In the genomic region with DNA sequence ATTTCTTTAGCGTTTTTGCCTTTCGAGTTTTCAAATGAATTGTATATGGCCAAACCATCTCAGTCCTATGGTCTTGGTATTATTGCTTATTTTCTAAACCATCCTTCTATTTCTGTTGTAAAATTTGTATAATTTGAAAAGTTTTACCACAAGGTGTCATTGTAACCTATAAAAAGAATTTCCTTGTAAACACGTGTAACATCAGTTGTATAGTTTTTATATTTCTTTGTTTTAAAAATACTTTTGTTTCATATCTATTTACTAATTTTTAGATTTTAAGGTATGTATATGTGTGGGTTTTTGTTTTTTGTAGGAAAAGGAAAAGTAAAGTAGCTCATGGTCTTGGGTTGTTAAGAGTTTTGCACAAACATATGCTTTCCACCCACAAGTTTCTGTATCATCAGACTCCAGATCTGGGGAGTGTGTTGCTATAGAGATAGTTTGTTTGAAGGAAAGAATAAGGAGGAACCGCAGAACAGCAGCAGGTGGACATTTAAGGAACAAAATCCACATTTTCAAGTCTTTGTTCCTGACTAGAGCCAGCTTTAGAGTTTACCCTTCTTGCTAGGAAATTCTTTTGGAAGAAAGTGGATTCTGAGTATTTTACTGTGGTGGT, we compare ENCODE assay signal across 24 mouse cellular contexts. TPM values are rescaled to one million over a fixed set of nuclear protein-coding genes. Genes with fewer than 3 reads are reported as not detected.
DNase-seq lines count a peak whose midpoint lies in the region; ATAC-seq and TF ChIP-seq lines count a peak whose summit lies in the region.
"Had no signal": no experiment of that assay in that cellular context is flagged by ENCODE, and none has a peak within 500 bp of the region (broad histone marks: within the 10 kb centered on the region; RNA-seq: fewer than 3 reads in every experiment).

No protein-coding gene starts in this region.

- peak; percentile 26; the same call in 1 of the 2 replicates for TF ChIP-seq RAD21 in CH12.LX (IDR thresholded peaks at IDR 0.05; ENCODE audit: low read depth, low read length)

- 69% methylated on average over 4 of the region's 4 CpGs for WGBS in kidney, adult 2 months
- WGBS in thymus, adult 2 months: 56% methylated on average over 4 of the region's 4 CpGs

- H3K9ac ChIP-seq in CH12.LX (ENCODE audit: insufficient read depth, low read depth): no peak overlapping the region
- H3K9ac ChIP-seq: embryonic facial prominence, embryonic 12.5 days; midbrain, embryonic 13.5 days; neural tube, embryonic 15.5 days had no signal

- DNase-seq in layer of hippocampus, adult 2 months (ENCODE audit: low spot score in 2 of 2): peak in 1 of 2 experiments; percentile 42
- DNase-seq in layer of hippocampus, postnatal 10 days (ENCODE audit: low spot score in 2 of 2): no peak
- DNase-seq in 3T3-L1 (ENCODE audit: low read depth, low spot score) (peak; percentile 22), CH12.LX (ENCODE audit: extremely low read depth) (no peak)
- no peak for DNase-seq in kidney, adult 2 months
- DNase-seq in natural killer cell, adult 2 months (ENCODE audit: low spot score in 2 of 2): no peak
- no peak for DNase-seq in thymus, adult 2 months
- DNase-seq: cerebellum, adult 9-10 months; heart, postnatal 10 days; kidney, adult 9 months; lung, adult 2 months; lung, postnatal 4 days; right cerebral cortex, postnatal 25 days; thymus, postnatal 25 days had no signal

- 0 out of 2 replicates have a peak, but pooled peaks have one; percentile 39 for ATAC-seq in common myeloid progenitor, adult 5-6 weeks (replicated peaks; ENCODE audit: low read depth, poor library complexity, severe bottlenecking)
- ATAC-seq: forebrain, embryonic 14.5 days; midbrain, embryonic 13.5 days had no signal

- no peak overlapping the region for H3K4me2 ChIP-seq in CH12.LX (ENCODE audit: insufficient read depth, low read depth, poor library complexity, severe bottlenecking)
- H3K4me2 ChIP-seq: embryonic facial prominence, embryonic 12.5 days; heart, embryonic 11.5 days; midbrain, embryonic 13.5 days; neural tube, embryonic 15.5 days had no signal

- peaks cover 8% of the 10 kb centered on the region for H3K9me3 ChIP-seq in CH12.LX (replicated peaks; ENCODE audit: low read length)
- H3K9me3 ChIP-seq: embryonic facial prominence, embryonic 12.5 days; limb, embryonic 10.5 days; midbrain, embryonic 13.5 days; neural tube, embryonic 15.5 days had no signal

- no peak overlapping the region for H3K27ac ChIP-seq in layer of hippocampus, adult 2 months
- no peak overlapping the region for H3K27ac ChIP-seq in CH12.LX (ENCODE audit: insufficient read depth, low read depth)
- H3K27ac ChIP-seq in kidney, adult 2 months (ENCODE audit: insufficient read depth, low read depth, low read length): no peak overlapping the region
- no peak overlapping the region for H3K27ac ChIP-seq in thymus, adult 2 months (ENCODE audit: control insufficient read depth, insufficient read depth, low read length)
- H3K27ac ChIP-seq: embryonic facial prominence, embryonic 12.5 days; left cerebral cortex, adult 2 months; limb, embryonic 10.5 days; midbrain, embryonic 13.5 days; neural tube, embryonic 15.5 days had no signal

- in situ Hi-C loops in CH12.LX (cut with MboI; ENCODE audit: low pct_ligation_motif_present, low pct_unique_long_range_greater_than_20kb, low sequenced_read_pairs): no loop called here

- TF ChIP-seq CTCF in layer of hippocampus, adult 2 months (conservative IDR thresholded peaks at IDR 0.05): peak; percentile 56
- TF ChIP-seq CTCF in CH12.LX (conservative IDR thresholded peaks at IDR 0.05 in 1 of 2, IDR thresholded peaks at IDR 0.05 in 1 of 2; ENCODE audit: low read depth in 2 of 2, low read length in 2 of 2): peak in 1 of 2 experiments; percentile 7; a peak in 1 of 4 replicates
- no peak for TF ChIP-seq CTCF in kidney, adult 2 months (conservative IDR thresholded peaks at IDR 0.05; ENCODE audit: insufficient read depth, insufficient read length, low read depth, low read length)
- TF ChIP-seq CTCF in thymus, adult 2 months (IDR thresholded peaks at IDR 0.05; ENCODE audit: borderline replicate concordance, control insufficient read depth, extremely low read depth, insufficient read depth, low read length, poor library complexity): no peak

- dilution Hi-C loops in CH12.LX (cut with MboI; ENCODE audit: extremely low pct_ligation_motif_present, extremely low pct_unique_long_range_greater_than_20kb, low sequenced_read_pairs): no loop called here

- H3K79me2 ChIP-seq in CH12.LX (replicated peaks; ENCODE audit: control insufficient read depth, extremely low read depth, insufficient read depth, poor library complexity, severe bottlenecking): peaks cover 7% of the 10 kb centered on the region; the same call in 1 of the 2 replicates

- no peak overlapping the region for H3K4me3 ChIP-seq in layer of hippocampus, adult 2 months
- no peak overlapping the region for H3K4me3 ChIP-seq in CH12.LX (replicated peaks in 1 of 3; ENCODE audit: low read depth in 2 of 3, low read length in 2 of 3, poor library complexity in 1 of 3)
- H3K4me3 ChIP-seq in kidney, adult 2 months (ENCODE audit: insufficient read depth, low read depth, low read length): no peak overlapping the region
- no peak overlapping the region for H3K4me3 ChIP-seq in thymus, adult 2 months (ENCODE audit: control insufficient read depth, insufficient read depth, low read length)
- H3K4me3 ChIP-seq: embryonic facial prominence, embryonic 12.5 days; erythroblast, embryonic 14.5 days; left cerebral cortex, adult 2 months; limb, embryonic 10.5 days; midbrain, embryonic 13.5 days; myocyte; neural tube, embryonic 15.5 days had no signal

- peaks cover 0 to 11% of the 10 kb centered on the region in 2 experiments for H3K36me3 ChIP-seq in CH12.LX (replicated peaks in 1 of 2; ENCODE audit: control insufficient read depth in 1 of 2, insufficient read depth in 1 of 2, low read length in 1 of 2)
- H3K36me3 ChIP-seq in kidney, adult 2 months (ENCODE audit: control insufficient read depth, insufficient read depth, low read length): no peaks in the 10 kb centered on the region
- H3K36me3 ChIP-seq in thymus, adult 2 months (ENCODE audit: control insufficient read depth, insufficient read depth, low read length): no peaks in the 10 kb centered on the region
- H3K36me3 ChIP-seq: embryonic facial prominence, embryonic 12.5 days; midbrain, embryonic 13.5 days; neural tube, embryonic 15.5 days had no signal

- H3K4me1 ChIP-seq in CH12.LX (ENCODE audit: control insufficient read depth in 1 of 2, insufficient read depth in 2 of 2): peaks cover 0 to 24% of the 10 kb centered on the region in 2 experiments; a peak in 2 of 4 replicates
- H3K4me1 ChIP-seq in kidney, adult 2 months (ENCODE audit: control insufficient read depth, insufficient read depth, low read length): 0 out of 2 replicates have a peak, but pooled peaks cover 3% of the 10 kb centered on the region
- H3K4me1 ChIP-seq in thymus, adult 2 months (replicated peaks; ENCODE audit: control insufficient read depth, insufficient read depth, low read length): no peaks in the 10 kb centered on the region
- H3K4me1 ChIP-seq: limb, embryonic 10.5 days had no signal

- no peak for TF ChIP-seq POLR2A in CH12.LX (IDR thresholded peaks at IDR 0.05; ENCODE audit: low read depth, low read length)
- TF ChIP-seq POLR2A in kidney, adult 2 months (IDR thresholded peaks at IDR 0.05; ENCODE audit: low read depth, low read length): no peak
- no peak for TF ChIP-seq POLR2A in thymus, adult 2 months (IDR thresholded peaks at IDR 0.05; ENCODE audit: control insufficient read depth, extremely low read depth, insufficient read depth, low read length, poor library complexity)

- no peaks in the 10 kb centered on the region for H3K27me3 ChIP-seq in CH12.LX (replicated peaks)
- no peaks in the 10 kb centered on the region for H3K27me3 ChIP-seq in kidney, adult 2 months (replicated peaks; ENCODE audit: control insufficient read depth, insufficient read depth, low read length)
- no peaks in the 10 kb centered on the region for H3K27me3 ChIP-seq in thymus, adult 2 months (ENCODE audit: control insufficient read depth, insufficient read depth, low read length)
- H3K27me3 ChIP-seq: embryonic facial prominence, embryonic 12.5 days; midbrain, embryonic 13.5 days; neural tube, embryonic 15.5 days had no signal

- no peak for TF ChIP-seq EP300 in CH12.LX (IDR thresholded peaks at IDR 0.05; ENCODE audit: low read length)

TF ChIP-seq in CH12.LX, 34 proteins besides CTCF, POLR2A, EP300 and RAD21:
- TF ChIP-seq USF2 (conservative IDR thresholded peaks at IDR 0.05; ENCODE audit: low read depth, low read length) (no peak), CHD1 (IDR thresholded peaks at IDR 0.05; ENCODE audit: low read depth, low read length) (no peak), ETS1 (conservative IDR thresholded peaks at IDR 0.05; ENCODE audit: low read depth, low read length) (no peak), MYC (IDR thresholded peaks at IDR 0.05; ENCODE audit: low read depth, low read length) (no peak), GABPA (IDR thresholded peaks at IDR 0.05; ENCODE audit: insufficient replicate concordance, low read depth, low read length) (no peak), MXI1 (IDR thresholded peaks at IDR 0.05; ENCODE audit: low read depth, low read length) (no peak), ZKSCAN1 (IDR thresholded peaks at IDR 0.05; ENCODE audit: borderline replicate concordance, low read depth, low read length) (no peak), ELF1 (IDR thresholded peaks at IDR 0.05; ENCODE audit: low read depth, low read length) (no peak)
TF ChIP-seq in CH12.LX: peak in this region for 0.

RNA-seq across cellular contexts. Expression of a gene that starts 17.3 kb away (rescaled TPM):
- total RNA-seq in layer of hippocampus, adult 2 months (2021): 10 to 100 TPM; 30.6 to 32.5 TPM
- total RNA-seq in layer of hippocampus, postnatal 10 days (2021): 10 to 100 TPM; 33.8 to 36.8 TPM
- 17.7 and 20.6 TPM in 2 replicates for total RNA-seq in CH12.LX (2012; rRNA removed)
- total RNA-seq in CH12.LX (2014; rRNA removed): 32.1 and 39.4 TPM in 2 replicates
- 44.0 and 46.9 TPM in 2 replicates for polyA plus RNA-seq in CH12.LX (2012; ENCODE audit: insufficient read length, low read depth)
- total RNA-seq in common myeloid progenitor, adult 5-6 weeks (2017): 106 and 124 TPM in 2 replicates
- polyA plus RNA-seq in kidney, adult 2 months (2012; rRNA removed): 2.4 and 2.7 TPM in 2 replicates
- polyA plus RNA-seq in thymus, adult 2 months (2012; rRNA removed): 7.7 and 12.8 TPM in 2 replicates
